Mouse (Mus musculus) spleen, adult 2 months (tissue): ENCODE results near the gene Thy1. TPM values are rescaled to one million over a fixed set of nuclear protein-coding genes. Genes with fewer than 3 reads are reported as not detected.

Source experiments
- DNase-seq, 2 experiments: peaks; one replicate each; pipeline versions ENCODE4 v3.0.0 to v3.0.0-alpha.2; 2012 to 2021; ENCODE audit warnings: low spot score in 2 of 2, low read depth in 1 of 2
- H3K27ac ChIP-seq: fragments of 200-500 bp; 2 replicates; pipeline ENCODE4 v1.5.1; 2012; ENCODE audit warnings: low read length, inconsistent platforms; ENCODE audit not compliant: insufficient read depth
- H3K27me3 ChIP-seq: fragments of 200-500 bp; 2 replicates; pipeline ENCODE4 v1.6.1; 2012; ENCODE audit warnings: mild to moderate bottlenecking, moderate library complexity, low read length, inconsistent platforms; ENCODE audit not compliant: control insufficient read depth, insufficient read depth
- H3K36me3 ChIP-seq: fragments of 200-500 bp; 2 replicates; pipeline ENCODE4 v1.6.1; 2012; ENCODE audit warnings: mild to moderate bottlenecking, low read length, inconsistent platforms; ENCODE audit not compliant: control insufficient read depth, insufficient read depth
- H3K4me1 ChIP-seq: fragments of 200-500 bp; 2 replicates; pipeline ENCODE4 v1.6.1; 2011; ENCODE audit warnings: inconsistent platforms; ENCODE audit not compliant: control insufficient read depth, insufficient read depth, insufficient read length
- H3K4me3 ChIP-seq: fragments of 200-500 bp; 2 replicates; pipeline ENCODE4 v1.5.1; 2011; ENCODE audit warnings: mild to moderate bottlenecking, inconsistent platforms; ENCODE audit not compliant: insufficient read depth, insufficient read length; ENCODE audit errors: extremely low read depth
- CTCF ChIP-seq: fragments of 200-500 bp; IDR thresholded peaks from 2 replicates; pipeline ENCODE4 v1.5.1; 2011; ENCODE audit warnings: mild to moderate bottlenecking, inconsistent platforms; ENCODE audit not compliant: insufficient read depth, insufficient read length, insufficient replicate concordance; ENCODE audit errors: extremely low read depth
- POLR2A ChIP-seq: fragments of 200-500 bp; IDR thresholded peaks from 2 replicates; pipeline ENCODE4 v1.6.1; 2011; ENCODE audit warnings: low read depth, low read length, inconsistent platforms
- WGBS: fragments of 180-500 bp; shearing (Covaris S2); methylation state at CpG from one replicate; pipeline ENCODE4 v1.1.7; 2018; 5-methylcytosine and 5-hydroxymethylcytosine counted together
- polyA plus RNA-seq: library from polyadenylated mRNA; depleted of rRNA; stranded (reverse); fragments of >200 nt; gene quantifications from 2 replicates; pipeline ENCODE4 v1.2.3, GENCODE M21; 2012

Gene Thy1
- polyA plus RNA-seq, 1 experiment: 206 TPM

DNA sequence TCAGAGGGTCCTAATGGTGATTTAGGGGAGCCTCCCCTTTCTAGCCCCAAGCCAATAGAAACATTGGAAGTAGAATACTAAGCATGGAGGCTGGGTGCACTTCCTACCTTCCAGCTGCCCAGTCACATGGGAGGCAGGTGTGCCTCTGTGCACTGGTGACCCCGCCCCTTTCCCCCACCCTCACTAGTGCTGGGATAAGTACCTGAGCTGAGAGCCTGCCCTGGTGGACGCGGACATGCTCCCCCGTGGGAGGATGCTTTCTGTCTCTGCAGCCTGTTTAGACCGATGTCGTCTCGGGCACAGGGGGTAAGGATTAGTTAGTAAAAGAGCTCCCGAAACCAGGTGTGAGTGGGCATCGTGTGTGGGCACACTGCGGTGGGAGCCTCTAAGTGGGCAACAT, 43.8 kb downstream of the Thy1 start:
- DNase-seq: no peak
- no peaks in the 10 kb centered on the region for H3K36me3 ChIP-seq
- 87% methylated on average over 10 of the region's 10 CpGs for WGBS
- H3K4me3 ChIP-seq: no peak overlapping the region
- H3K27ac ChIP-seq: no peak overlapping the region
- peaks cover 9% of the 10 kb centered on the region for H3K27me3 ChIP-seq
- TF ChIP-seq CTCF: no peak
- no peak for TF ChIP-seq POLR2A
- peaks cover 18% of the 10 kb centered on the region; the same call in 1 of the 2 replicates for H3K4me1 ChIP-seq

DNA sequence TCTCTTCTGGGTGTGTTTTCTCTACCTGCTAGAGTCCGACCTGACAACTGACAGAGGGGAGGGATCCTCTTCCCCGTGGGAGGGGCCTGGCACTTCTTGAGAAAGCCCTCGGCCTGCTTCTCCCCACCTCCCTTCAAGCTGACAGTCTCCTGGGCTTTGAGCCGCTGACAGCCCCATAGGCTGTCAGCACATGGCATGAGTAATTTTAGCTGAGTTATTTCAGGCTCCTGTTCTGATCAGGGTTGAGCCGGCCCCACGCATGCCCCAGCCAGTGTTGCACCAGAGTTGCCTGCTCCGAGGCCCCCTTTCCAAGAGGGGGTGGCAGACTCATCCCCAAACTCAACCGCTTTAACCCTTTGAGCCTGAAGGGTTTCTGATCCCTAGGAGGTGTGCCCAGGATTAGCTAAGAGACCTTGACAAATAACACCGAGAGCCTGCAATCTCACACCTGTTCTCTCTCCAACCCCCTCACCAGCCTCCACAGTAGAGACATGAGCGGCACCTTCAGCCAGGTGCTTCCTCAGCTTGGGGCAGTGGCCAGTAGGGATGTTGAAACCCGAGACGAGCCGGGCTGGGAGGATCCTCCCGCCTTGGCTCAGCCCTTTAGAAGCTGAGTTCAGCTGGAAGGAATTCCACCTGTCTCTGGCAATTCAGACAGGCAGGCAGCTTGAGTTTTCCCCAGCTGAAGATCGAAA, 44.7 kb downstream of the Thy1 start:
- Histone ChIP-seq H3K4me3 (no peak overlapping the region), H3K27ac (no peak overlapping the region), H3K36me3 (no peaks in the 10 kb centered on the region), H3K27me3 (peaks cover 9% of the 10 kb centered on the region), H3K4me1 (peaks cover 18% of the 10 kb centered on the region; the same call in 1 of the 2 replicates)
- WGBS: 24% methylated on average over 15 of the region's 15 CpGs
- DNase-seq: no peak
- TF ChIP-seq POLR2A (no peak), CTCF (no peak)

DNA sequence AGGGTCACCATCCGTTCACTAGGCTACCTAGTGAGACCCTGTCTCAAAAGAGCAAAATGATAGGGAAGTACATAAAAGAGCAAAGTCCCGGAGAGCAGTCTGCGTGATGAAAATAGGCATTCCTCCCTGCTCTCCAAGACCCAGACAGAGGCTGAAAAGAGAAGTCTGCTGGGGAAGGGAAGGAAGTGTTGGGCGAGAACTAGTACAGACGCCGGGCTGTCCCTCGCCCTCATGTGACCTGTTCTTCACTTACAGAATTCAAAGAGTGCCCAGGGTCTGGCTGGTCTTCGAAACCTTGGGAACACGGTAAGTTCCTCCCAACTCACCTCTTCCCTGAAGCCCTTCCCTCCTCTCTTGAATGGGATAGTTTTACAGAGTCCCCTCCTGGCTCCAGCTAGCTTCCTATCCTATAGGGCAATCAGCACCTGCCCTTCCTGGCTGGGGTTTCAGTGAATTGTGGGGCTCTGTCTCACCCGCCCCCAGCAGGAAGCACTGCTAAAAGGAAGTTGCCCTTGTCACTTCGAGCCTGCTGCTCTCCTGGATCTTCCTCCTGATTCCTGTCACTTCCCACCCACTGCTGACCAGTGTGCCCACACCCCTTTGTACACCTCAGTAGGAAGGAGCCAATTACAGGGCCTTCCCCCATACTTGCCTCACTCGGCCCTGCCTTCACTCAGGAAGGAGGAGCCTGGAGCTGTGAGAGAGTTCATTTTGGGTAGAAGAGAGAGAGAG, 45.9 kb downstream of the Thy1 start:
- Histone ChIP-seq H3K27me3 (peaks cover 9% of the 10 kb centered on the region), H3K36me3 (no peaks in the 10 kb centered on the region), H3K4me3 (no peak overlapping the region), H3K4me1 (peaks cover 19% of the 10 kb centered on the region; the same call in 1 of the 2 replicates), H3K27ac (no peak overlapping the region)
- TF ChIP-seq CTCF (no peak), POLR2A (no peak)
- WGBS: 16% methylated on average over 12 of the region's 12 CpGs
- no peak for DNase-seq

DNA sequence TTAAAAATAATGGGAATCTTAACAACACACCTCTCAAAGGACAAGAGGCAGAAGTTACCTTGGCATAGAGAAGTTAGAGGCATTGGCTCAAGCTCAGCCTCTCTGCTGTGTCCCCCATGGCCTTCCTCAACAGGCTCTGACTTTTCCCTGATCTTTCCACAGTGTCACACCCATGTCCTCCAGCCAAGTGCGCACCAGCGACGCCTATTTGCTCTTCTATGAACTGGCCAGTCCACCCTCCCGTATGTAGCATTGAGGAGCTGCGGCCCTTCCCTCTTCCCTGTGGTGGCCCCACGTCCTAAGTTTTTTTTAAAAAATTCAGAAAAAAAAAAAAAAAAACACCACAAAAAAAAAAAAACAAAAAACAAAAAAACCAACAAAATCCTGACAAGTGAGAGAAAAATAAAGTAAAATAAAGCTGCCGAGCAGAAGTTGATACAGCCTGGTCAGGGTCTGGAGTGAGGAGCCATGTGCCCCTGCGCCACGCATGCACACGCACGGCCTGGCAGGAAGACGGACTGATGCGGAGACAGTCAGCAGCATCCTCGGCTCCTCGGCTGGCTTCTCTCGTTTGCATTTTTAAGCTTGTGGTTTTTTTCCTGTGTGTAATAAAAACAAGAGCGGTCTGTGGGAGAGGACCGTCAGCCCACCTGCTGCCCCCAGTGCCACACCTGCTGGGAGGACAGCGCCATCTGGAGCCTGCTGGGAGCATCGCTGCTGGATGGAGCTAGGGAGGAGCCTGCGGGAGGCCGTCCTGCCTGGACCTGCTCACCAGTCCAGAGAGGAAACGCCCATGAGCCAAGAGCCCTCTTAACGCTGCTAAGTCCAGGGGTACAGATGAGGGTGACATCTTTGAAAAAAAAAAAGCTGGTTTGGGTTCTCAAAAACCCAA, 50.7 kb downstream of the Thy1 start:
- TF ChIP-seq CTCF (peak; percentile 89), POLR2A (no peak)
- no peak overlapping the region for H3K4me3 ChIP-seq
- 34% methylated on average over 24 of the region's 24 CpGs for WGBS

DNA sequence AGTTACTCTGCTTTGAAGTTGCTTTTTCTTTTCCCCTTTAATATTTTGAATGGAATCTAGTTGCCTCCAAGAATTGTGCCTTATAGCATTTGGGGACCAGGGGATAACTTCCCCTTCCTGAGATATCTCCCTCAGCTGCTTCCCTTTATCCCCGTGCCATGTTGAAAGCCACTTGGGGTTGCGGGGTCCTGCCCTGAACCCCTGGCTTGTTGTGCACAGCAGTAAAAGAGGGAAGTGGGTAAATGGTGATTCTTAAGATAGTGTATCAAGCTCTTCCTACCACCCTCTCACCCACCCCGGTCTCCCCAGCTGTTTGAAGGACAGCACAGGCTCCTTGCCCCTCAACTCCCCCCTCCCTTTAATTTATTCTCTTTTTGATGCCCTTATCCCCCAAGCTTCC, 51.6 kb downstream of the Thy1 start:
- Histone ChIP-seq H3K27me3 (no peaks in the 10 kb centered on the region), H3K27ac (no peak overlapping the region), H3K4me1 (peaks cover 8% of the 10 kb centered on the region; the same call in 1 of the 2 replicates), H3K36me3 (no peaks in the 10 kb centered on the region), H3K4me3 (no peak overlapping the region)
- TF ChIP-seq CTCF (no peak), POLR2A (no peak)
- no peak for DNase-seq
- 37% methylated on average over 3 of the region's 3 CpGs for WGBS

More for the DNA sequence above, 50.7 kb downstream of the Thy1 start:
- H3K27me3 ChIP-seq: no peaks in the 10 kb centered on the region
- no peaks in the 10 kb centered on the region for H3K36me3 ChIP-seq
- H3K4me1 ChIP-seq: peaks cover 13% of the 10 kb centered on the region; the same call in 1 of the 2 replicates
- peak; percentile 50 to 71 for DNase-seq
- H3K27ac ChIP-seq: no peak overlapping the region

DNA sequence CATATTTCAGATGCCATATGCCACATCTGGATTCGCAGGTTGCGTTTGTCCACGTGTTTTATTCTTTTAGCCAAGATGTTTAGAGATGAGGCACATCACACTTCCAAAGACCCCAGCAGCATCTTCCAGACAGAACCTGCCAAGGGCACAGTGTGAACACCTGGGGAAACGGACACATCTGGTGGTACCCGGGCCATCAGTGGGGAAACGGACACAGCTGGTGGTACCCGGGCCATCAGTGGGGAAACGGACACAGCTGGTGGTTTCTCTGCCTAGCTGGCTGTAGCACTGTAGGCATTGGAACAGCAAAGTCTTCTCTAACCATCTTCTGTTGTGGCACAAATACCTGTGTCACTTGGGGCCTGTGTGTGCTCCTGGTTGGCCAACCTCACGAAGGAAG, 52.6 kb downstream of the Thy1 start:
- Histone ChIP-seq H3K4me1 (peaks cover 8% of the 10 kb centered on the region; the same call in 1 of the 2 replicates), H3K4me3 (no peak overlapping the region), H3K27me3 (no peaks in the 10 kb centered on the region), H3K36me3 (no peaks in the 10 kb centered on the region), H3K27ac (no peak overlapping the region)
- no peak for DNase-seq
- WGBS: 81% methylated on average over 9 of the region's 9 CpGs
- TF ChIP-seq CTCF: no peak
- TF ChIP-seq POLR2A: no peak
